Mouse (Mus musculus) kidney, postnatal 4 days (tissue): Measurements from ENCODE around the gene Smg9.
"Not testable (repeated sequence)": the region's sequence is repeated elsewhere in the genome, so short reads cannot be mapped to it uniquely, and the experiment has no call there.

ENCODE experiments used
- DNase-seq, 2 experiments: peaks; one replicate each; pipeline ENCODE4 v3.0.0; 2021; ENCODE audit warnings: mixed read lengths in 2 of 2

Gene Smg9

DNA sequence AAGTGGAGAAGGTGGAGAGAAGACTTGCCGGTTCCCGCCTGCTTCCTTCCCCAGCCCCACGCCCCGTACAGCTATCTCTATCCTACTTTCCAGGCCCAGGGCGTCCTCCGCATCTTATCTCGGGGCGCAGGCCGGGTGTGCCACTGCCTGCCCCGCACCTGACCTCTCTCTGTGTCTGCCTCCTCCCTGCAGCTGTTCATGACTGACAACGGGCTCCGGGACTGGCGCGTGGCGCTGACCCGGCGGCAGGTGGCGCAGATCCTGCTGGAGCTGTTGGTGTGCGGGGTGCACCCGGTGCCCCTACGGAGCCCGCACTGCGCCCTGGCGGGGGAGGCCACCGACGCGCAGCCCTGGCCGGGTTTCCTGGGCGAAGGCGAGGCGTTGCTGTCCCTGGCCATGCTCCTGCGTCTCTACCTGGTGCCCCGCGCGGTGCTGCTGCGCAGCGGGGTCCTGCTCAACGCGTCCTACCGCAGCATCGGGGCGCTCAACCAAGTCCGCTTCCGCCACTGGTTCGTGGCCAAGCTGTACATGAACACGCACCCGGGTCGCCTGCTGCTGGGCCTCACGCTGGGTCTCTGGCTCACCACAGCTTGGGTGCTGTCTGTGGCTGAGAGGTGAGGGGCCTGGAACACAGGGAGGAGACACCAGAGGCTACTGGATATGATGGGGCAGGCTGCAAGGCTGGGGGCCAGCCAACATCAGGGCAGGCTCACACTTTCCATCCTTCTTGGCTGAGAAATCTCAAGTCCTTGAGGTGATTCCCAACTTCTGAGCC lies 22.1 kb upstream of the Smg9 start:
- peak; percentile 58 to 68 for DNase-seq

DNA sequence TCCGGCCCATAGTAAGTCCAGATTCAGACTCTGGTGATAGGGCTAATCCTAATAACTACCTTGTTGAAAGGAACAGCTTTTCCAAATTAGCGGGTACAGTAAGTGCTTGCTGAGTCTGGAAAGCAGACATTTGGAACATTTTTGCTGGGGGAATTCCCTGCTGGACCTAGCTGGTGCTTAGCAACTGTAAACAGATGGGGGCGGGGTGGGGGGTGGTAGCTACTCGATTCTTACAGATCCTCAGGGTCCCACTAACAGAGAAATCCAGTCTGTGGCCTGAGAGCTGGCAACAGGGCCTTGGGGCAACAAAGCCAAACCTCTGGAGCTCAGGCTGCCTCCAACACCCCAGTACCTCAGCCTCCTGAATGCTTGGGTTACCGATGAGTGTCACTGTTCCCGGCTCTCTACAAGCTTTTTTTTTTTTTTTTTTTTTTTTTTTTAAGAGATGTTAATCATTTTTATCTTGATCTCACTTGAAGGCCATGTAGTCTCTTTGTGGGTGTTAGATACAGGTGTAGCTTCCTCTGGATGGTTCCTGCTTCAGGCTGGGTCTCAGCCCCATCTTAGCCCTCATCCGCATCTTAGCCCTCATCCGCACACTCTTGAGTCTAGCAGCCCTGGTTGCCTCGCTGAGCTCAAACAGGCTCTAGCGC lies 21.2 kb upstream of the Smg9 start:
- DNase-seq: no peak

DNA sequence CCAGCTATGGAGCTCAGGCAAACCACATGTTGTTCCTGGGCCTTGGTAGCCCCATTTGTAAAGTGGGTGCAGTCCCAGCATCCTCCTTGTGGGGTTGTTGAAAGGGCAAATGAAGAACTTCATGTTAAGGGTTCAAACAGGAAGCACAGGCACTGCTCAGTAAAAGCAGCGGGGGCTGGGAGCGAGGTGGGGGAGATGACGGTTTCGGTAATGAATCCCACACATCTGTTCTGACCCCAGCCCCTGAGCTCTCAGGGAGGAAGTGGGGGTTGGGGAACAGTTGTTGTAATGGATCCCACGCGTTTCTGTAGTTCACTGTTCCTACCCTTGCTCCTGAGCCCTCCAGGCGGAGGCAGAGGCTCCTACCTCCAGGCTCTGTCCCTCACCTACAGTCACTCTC lies 19.5 kb upstream of the Smg9 start:
- peak in 1 of 2 experiments; percentile 14 for DNase-seq

DNA sequence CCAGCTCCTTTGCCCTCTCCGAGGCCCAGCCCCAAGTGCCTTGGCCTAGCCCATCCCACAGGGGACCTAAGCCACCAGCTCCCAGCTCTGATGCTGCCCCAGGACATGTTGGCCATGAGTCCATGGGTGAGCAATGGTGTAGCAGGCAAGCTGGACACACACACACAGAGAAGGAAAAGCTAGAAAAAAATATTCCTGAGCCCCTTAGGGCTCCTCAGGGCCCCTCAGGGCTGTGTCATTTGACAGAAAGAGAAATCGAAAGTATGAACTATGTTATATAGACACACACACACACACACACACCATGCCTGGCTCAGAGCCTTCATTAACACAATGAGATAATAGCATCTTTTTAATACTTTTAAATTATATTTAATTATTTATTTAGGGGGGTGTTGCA lies 19.0 kb upstream of the Smg9 start:
- DNase-seq: no peak

DNA sequence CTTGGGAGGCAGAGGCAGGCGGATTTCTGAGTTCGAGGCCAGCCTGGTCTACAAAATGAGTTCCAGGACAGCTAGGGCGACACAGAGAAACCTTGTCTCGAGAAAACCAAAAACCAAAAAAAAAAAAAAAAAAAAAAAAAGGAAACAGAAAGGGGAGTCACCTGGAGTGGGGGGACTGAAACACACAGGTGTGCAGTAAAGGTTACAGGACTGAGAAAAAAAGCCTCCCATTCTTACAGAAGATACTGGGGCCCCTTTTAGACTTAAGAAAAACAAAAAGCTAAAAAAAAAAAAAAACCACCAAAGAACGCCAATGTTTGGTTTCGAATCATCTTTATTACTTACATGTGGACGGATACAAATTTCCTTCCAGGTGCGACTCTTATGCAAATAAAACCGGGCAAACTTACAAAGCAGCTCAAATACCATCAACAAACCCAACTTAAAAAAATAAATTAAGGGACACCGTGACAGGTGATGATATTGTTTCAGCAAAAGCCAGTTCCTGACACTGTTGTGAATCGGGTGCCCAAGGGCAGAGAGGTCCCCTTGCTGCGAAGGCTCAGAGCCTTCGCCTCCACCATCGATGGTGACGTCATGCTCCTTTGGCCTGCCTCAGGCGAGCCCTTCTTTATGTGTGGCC lies 16.6 kb upstream of the Smg9 start:
- DNase-seq: no peak

DNA sequence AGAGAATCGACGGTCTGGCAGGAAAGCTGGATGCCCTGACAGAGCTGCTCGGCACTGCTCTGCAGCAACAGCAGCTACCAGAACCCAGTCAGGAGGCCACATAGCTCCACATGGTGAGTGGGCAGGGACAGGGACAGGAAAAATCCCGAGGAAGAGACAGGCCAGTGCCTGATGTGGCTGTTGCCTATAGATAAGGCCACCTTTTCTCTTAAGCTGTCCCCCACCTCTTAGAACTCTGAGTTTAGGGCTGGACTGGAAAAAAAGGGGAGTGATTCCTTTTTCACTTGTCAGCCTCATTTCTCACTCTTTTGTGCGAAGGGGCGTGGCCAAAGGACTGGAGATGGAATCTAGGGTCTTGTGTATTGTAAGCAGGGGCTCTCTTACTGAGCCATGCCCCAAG lies 15.3 kb upstream of the Smg9 start:
- DNase-seq: no peak

DNA sequence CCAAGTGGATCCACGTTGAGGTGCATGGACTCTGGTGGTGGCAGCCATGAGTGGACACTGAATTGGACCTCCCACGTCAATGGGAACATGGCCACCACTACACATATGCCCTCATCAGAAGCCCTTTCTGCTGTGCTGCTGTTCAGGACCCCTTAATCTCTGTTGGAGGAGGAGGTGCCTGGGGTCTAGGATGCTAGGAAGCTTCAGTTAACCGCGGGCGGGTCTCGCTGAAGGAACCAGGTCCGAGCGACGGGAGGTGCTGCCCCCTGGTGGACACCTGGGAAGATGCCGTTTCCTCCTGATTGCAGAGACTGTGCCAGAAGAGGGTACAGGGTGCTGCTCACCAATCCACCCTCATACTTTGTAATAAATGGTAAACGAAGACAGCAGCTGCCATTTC lies 14.6 kb upstream of the Smg9 start:
- peak; percentile 83 to 85 for DNase-seq

DNA sequence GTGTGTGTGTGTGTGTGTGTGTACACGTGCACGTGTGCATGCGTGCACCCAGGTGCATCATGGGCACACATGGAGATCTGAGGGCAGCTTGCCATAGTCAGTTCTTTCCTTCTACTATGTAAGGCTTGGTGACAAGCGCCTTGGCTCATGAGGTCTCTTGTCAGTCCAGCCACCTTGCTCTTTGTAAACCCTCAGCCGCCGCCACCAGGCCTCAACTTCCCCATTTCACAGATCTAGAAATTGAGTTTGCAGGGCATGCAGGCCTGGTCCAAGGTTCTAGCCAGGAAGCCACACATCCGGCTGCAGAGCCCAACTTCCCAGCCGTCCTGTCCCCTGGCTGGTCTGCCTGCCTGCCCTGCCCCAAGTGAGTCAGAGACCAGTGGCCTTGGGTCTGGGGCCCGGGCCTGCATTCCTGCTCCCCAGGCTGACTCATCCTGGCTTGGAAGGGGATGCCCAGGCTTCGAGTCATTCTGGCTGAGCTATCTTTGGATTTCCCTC lies 12.3 kb upstream of the Smg9 start:
- no peak for DNase-seq

DNA sequence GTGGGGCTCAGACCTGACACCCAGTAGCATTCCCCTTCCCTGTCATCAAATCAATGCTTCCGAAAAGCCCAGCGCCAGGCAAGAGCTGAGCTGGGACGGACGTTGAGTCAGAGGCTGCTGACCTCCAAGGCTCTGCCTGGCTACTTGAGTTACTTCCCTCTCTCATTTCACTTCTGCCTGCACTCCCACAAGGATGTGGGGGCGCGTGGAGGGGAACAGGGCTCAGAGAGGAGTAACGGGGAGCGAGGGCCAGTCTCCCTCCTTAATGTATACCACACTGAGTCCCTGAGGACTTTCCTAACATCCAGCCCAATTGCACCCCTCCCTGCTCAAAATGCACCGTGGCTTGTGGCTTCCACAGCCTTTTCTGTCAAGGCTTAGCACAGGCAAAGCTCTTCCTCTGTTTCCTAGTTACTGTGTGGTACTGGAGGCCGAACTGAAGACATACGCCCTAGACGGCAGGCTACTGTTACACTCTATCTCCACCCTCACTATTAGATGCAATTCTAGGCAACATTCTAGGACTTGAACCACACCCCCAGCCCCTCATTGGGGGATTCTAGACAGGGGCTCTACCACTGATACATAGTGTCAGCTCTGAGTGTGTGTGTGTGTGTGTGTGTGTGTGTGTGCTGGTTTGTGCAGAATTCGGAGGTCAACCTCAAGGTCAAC lies 9.8 kb upstream of the Smg9 start:
- no peak for DNase-seq

DNA sequence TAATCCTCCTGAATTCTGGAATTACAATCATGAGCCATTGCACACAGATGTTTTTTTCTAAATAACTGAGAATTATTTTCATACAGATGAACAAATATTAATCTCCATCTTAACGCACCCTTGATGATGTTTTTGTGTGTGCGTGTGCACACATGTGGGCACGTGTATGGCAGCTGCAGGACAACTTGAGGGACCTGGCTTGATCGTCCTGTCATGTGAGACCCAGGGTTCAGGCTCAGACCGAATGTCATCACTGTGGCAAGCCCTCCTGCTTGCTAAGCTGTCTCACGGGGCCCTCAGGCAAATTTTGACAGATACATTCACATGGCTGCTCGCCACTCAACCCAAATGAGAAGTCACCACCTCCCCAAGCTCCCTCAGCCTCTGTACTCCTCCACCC lies 8.9 kb upstream of the Smg9 start:
- no peak for DNase-seq

DNA sequence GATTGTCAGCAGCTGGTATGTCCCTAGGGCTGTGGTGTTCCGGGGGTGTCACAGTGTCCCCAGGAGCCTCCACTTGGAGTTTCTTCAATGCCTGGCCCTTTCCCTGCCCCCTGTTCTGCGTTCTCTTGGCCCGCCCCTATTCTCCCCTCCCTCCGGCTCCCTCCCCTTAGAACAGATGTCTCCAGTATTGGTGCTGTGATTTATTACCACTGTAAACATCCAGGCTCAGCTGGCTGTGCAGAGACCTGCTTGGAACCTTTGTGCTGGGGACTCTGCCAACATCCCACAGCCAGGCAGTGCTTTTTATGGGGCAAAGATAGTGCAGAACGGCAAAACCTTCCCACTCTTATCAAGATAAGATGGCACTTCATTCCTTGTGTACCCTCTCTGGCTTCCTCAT lies 8.3 kb upstream of the Smg9 start:
- peak; percentile 39 to 58 for DNase-seq

DNA sequence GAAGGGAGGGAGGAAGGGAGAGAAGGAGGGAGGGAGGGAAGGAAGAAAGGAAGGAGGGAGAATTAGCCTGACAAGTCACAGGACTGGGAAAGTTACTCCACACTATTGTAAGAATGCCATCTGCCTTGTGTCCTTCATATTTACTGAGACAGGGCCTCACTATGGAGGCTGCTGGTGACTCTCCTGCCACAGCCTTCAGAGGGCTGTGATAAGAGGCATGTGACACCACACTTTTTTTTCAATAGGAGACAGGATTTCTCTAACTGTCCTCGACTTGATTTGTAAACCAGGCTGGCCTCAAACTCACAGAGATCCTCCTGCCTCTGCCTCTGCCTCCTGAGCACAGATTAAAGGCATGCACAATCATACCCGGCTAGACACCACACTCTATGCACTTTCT lies 7.7 kb upstream of the Smg9 start:
- no peak for DNase-seq

DNA sequence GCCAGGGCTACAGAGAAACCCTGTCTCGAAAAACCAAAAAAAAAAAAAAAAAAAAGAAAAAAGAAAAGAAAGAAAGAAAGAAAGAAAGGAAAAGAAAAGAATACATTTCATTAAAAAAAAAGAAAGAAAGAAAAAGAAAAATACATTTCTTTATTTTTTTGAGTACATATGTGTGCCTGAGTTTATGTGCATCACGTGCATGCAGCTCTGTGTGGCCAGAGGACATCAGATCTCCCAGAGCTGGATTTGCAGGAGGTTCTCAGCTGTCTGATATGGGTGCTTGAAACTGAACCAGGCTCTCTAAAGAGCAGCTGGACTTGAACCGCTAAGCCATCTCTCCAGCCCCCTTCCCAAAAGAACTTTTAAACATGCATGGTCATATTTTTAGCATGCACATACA lies 5.4 kb upstream of the Smg9 start:
- DNase-seq: no peak

DNA sequence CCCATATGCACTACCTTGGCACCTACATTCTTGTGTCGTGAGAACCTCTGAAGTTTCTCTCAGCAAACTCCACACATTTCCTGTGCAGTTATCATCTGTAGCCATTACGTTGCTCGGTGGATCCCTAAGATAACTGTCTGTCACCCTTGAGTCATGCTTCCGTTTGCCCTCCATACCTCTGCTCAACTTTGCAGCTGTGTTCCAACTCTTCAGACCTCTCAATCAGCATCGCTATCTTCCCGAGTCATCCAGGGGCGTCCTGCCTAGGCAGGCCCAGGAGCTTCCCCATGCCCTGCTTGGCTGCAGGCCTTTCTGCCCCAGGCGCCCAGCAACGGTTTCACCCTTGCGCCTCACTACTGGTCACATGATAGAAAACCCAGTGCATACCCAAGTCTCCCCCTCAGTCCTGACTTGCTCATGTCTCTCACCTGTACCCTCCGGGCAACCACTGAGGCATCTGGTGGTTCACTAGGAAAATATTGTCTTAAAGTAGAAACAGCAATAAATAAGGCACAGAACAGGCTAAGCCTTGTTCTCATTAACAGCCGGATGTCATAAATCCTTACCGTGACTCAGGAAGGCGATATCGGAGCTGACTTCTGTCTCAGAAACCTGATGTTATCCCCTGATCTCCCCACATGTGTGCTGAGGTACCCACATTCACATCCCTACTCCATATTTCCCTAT lies 4.8 kb upstream of the Smg9 start:
- DNase-seq: no peak

DNA sequence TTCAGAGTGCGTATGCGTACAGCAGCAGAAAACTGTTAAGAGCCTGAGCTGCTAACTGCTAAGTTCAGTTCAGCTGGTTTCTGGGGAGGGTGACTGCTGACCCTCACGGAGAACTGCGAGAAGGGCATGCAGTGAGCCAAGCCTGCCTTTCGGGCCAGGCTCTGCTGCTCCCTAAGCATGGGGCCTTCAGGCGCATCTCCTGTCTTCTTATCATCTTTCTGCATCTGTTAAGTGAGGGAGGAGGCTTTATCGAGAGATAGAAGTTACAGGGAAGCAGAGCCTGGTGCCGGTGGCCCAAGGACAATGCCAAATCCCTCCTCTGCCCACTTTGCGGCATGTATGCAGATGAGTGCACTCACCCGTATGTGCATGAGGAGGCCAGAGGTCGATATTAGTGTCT lies 2.6 kb upstream of the Smg9 start:
- DNase-seq: no peak

DNA sequence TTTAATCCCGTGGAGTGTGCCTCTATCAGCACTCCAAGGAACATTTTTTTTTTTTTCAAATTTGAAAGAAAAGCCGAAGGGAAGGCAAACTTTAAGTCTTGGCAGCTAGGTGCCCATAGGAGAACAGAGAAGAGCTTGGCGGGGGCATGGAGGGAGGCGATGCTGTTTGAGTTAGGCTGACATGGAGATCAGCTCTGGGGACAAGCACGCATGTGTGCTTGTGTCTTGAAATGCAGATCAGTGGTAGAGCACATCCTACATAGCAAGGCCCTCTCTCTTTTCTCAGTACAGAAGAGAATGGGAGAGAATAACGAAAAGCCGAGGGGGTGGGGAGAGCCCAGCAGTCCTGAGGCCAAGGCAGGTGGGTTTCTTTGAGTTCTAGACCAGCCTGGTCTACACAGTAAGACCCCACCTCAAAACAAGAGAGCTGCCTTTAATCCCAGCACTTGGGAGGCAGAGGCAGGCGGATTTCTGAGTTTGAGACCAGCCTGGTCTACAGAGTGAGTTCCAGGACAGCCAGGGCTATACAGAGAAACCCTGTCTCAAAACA lies 980 bp upstream of the Smg9 start:
- no peak for DNase-seq

DNA sequence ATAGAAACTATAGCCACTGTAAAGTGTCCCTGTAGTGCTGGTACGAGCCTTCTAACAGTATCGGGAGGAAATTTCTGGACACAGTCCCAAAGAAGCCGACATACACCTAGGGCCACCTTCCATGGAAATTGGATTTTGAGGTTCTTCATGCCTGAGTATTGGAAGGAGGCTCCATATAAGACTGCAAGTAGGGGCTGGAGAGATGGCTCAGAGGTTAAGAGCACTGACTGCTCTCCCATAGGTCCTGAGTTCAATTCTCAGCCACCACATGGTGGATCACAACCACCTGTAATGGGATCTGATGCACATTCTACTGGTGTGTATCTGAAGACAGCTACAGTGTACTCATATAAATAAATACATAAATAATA lies 648 bp downstream of the Smg9 start:
- DNase-seq: no peak

DNA sequence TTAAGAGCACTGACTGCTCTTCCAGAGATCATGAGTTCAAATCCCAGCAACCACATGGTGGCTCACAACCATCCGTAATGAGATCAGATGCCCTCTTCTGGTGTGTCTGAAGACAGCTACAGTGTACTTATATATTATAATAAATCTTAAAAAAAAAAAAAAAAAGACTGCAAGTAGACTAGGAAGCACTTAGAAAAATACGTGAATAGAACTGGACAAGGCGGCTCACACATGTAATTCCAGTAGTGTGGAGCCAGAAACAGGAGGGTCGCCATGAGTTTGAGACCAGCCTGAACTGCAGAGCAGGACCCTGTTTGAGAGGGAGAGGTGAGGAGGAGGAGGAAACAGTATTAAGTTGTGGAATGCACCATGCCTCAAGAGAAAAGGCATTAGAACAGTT lies 1.1 kb downstream of the Smg9 start:
- DNase-seq: not testable (repeated sequence)

DNA sequence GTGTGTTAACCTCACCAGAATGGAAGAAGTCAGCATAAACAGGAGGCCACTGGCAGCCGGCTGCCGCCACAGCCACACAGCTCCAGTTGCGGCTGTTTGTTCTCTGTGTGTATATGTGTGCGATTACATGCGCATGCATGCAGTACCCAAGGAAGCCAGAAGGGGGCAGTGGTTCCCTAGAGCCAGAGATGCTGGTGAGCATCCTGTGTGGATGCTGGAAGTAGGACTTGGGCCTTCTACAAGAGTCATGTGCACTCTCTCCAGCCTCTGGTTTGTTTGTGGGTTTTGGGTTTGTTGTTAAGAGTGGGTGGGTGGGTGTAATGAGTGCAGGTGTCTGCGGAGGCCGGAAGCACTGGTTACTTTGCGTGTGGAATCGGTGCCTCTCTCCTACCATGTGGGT lies 3.4 kb downstream of the Smg9 start:
- DNase-seq: no peak

DNA sequence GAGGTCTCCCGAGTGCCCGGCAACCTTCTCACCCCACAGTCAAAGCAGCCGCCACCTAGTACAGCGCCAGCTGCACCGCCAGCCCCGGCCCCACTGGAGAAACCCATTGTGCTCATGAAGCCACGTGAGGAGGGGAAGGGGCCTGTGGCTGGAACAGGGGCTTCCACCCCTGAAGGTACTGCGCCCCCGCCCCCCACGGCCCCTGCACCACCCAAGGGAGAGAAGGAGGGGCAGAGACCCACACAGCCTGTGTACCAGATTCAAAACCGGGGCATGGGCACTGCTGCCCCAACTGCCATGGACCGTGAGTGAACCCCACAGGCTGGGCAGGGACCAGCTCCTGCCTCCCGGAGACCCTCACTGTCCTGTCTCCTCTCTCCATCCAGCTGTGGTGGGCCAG lies 6.2 kb downstream of the Smg9 start:
- no peak for DNase-seq

DNA sequence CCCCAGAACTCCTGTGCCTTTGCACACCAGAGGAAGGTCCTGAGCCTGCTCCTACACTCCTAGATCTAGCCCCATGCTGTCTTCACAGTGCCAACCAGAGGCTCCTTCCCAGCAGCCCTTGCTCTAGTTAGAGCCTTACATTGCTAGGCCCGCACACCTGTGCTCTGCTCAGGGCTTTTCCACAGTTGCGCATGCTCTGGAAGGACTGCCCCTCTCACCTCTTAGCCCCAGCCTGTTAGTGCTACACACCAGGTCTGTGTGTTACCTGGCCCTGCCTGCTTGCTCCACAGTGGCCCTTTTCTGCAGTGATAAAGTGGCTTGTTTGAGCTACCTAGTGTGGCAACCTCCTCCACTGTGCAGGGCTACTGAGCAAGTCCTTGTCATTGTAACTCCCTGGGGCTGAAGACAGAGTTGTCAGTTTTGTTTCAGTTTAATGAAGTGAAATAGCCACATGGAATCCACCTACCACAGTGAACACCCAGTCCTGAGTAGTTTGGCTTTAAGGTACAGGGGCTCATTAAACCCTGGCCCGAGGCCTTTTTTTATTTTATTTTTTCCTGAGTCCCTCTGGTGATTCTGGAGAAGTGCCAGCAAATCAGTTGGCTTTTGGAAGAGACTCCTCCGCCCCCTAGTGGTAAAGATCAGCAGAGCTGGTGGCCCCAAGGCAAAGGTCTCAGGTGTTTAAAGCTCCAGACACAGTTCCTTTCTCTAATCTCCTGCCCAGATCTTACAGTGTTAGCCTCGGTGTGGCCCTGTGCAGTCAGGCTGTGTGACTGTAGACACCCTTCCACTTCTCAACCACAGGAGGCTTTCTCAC lies 7.3 kb downstream of the Smg9 start:
- DNase-seq: peak; percentile 76 to 83

DNA sequence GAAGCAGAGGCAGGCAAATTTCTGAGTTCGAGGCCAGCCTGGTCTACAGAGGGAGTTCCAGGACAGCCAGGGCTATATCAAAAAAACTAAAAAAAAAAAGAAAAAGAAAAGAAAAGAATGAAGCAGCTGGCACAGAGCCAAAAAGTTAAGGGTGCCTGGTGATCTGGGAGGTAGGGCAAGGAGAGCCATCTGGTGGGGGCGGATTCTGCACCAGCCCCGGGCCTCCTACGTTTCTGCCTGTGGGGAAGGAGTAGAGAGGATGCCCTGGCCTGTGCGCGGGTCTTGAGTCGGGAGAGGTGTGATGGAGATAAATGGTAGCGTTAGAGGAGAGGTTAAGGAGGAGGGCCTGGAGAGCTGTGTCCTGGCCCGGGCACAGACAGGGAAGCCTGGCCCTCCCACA lies 8.8 kb downstream of the Smg9 start:
- no peak for DNase-seq
